Mouse (Mus musculus) spleen, adult 2 months (tissue): ENCODE measurements around the gene Vmn1r169. TPM values are rescaled to one million over a fixed set of nuclear protein-coding genes. Genes with fewer than 3 reads are reported as not detected.
"Not testable (repeated sequence)": the region's sequence is repeated elsewhere in the genome, so short reads cannot be mapped to it uniquely, and the experiment has no call there.

ENCODE experiments used
- DNase-seq, 2 experiments: peaks; one replicate each; pipeline versions ENCODE4 v3.0.0 to v3.0.0-alpha.2; 2012 to 2021; ENCODE audit warnings: low spot score in 2 of 2, low read depth in 1 of 2
- H3K27ac ChIP-seq: fragments of 200-500 bp; 2 replicates; pipeline ENCODE4 v1.5.1; 2012; ENCODE audit warnings: low read length, inconsistent platforms; ENCODE audit not compliant: insufficient read depth
- H3K27me3 ChIP-seq: fragments of 200-500 bp; 2 replicates; pipeline ENCODE4 v1.6.1; 2012; ENCODE audit warnings: mild to moderate bottlenecking, moderate library complexity, low read length, inconsistent platforms; ENCODE audit not compliant: control insufficient read depth, insufficient read depth
- H3K36me3 ChIP-seq: fragments of 200-500 bp; 2 replicates; pipeline ENCODE4 v1.6.1; 2012; ENCODE audit warnings: mild to moderate bottlenecking, low read length, inconsistent platforms; ENCODE audit not compliant: control insufficient read depth, insufficient read depth
- H3K4me1 ChIP-seq: fragments of 200-500 bp; 2 replicates; pipeline ENCODE4 v1.6.1; 2011; ENCODE audit warnings: inconsistent platforms; ENCODE audit not compliant: control insufficient read depth, insufficient read depth, insufficient read length
- H3K4me3 ChIP-seq: fragments of 200-500 bp; 2 replicates; pipeline ENCODE4 v1.5.1; 2011; ENCODE audit warnings: mild to moderate bottlenecking, inconsistent platforms; ENCODE audit not compliant: insufficient read depth, insufficient read length; ENCODE audit errors: extremely low read depth
- WGBS: fragments of 180-500 bp; shearing (Covaris S2); methylation state at CpG from one replicate; pipeline ENCODE4 v1.1.7; 2018; 5-methylcytosine and 5-hydroxymethylcytosine counted together
- polyA plus RNA-seq: library from polyadenylated mRNA; depleted of rRNA; stranded (reverse); fragments of >200 nt; gene quantifications from 2 replicates; pipeline ENCODE4 v1.2.3, GENCODE M21; 2012; rRNA removed

The Vmn1r169 gene
- polyA plus RNA-seq = not detected in 2 replicates

DNA sequence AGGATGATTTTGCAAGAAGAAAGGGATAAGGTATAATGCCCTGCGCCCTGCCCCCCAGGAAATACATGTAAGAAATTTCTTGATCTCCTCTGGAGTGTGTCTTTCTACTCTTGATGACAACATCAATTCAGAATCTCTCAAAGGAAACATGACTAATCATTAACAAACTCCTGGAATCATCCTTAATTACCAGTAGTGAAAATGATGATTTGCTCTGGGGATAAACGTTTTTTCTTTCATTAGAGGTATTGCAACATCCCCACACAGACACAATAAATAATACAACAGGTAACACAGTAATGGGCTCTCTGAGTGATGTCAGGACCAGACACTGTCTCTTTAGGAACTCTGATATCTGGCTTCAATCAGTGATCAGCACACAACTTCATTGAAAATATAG lies at the start of gene Vmn1r169:
TSS of gene Vmn1r169 (plus strand) at position 301 of the 400 bp plus-strand sequence.
- not testable (repeated sequence) for H3K27me3 ChIP-seq, DNase-seq, H3K36me3 ChIP-seq, H3K4me3 ChIP-seq, H3K4me1 ChIP-seq, H3K27ac ChIP-seq
- WGBS = 68% methylated on average over 1 of the region's 2 CpGs

DNA sequence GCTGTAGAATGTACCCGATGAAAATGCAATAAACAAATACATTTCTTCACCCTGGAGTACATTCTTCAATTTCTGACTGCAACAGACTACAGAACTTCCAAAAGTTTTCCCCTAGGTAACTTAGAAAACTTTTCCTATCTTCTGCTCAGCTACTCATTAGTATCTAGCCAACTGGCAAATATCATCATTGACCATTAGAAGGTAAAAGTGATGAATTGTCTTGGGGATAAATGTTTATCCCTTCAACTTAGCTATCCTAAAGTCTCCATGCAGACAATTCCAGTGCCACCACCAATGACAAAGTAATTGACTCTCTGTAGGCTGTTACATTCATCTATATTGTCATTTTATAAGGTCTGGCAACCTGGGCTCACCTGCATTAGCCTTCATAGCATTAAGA lies 35.9 kb upstream of the Vmn1r169 start, which contains the start of gene Vmn1r168:
TSS of gene Vmn1r168 (plus strand) at position 301 of the 400 bp plus-strand sequence.
- not testable (repeated sequence) for H3K4me3 ChIP-seq

DNA sequence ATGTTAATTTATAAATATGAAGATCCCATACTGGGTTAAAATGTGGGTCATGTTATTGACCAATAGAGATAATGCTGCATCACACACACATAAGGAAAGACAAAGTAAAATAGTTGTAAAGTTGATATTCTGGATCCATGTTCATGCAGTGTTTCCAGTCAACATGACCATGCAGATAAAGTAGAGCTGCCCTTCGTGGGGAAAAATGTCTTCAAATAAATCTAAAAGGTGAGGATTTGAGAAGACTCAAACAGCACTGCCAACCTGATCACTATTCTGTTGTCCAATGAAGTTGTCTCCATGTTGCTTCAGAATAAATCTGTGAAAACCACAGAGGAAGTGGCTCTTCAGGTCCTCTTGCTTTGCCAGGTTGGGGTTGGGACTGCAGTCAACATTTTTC lies 30.5 kb downstream of the Vmn1r169 start, which contains the start of gene Vmn1r170:
TSS of gene Vmn1r170 (plus strand) at position 301 of the 400 bp plus-strand sequence.
- WGBS = 41% methylated on average over 1 of the region's 1 CpGs
- not testable (repeated sequence) for H3K27ac ChIP-seq, H3K36me3 ChIP-seq, DNase-seq, H3K4me1 ChIP-seq, H3K4me3 ChIP-seq, H3K27me3 ChIP-seq

More for the DNA sequence above, 35.9 kb upstream of the Vmn1r169 start, which contains the start of gene Vmn1r168:
- DNase-seq, H3K36me3 ChIP-seq, H3K4me1 ChIP-seq, H3K27me3 ChIP-seq, H3K27ac ChIP-seq: not testable (repeated sequence)
- WGBS = no CpG with 5 or more reads among the region's 1 CpGs

Other genes with a start within 250 kb of the Vmn1r169 start
- not detected in 2 replicates for gene Nlrp5, start 189.6 kb upstream of the Vmn1r169 start, polyA plus RNA-seq
- gene Vmn1r167, start 68.3 kb upstream of the Vmn1r169 start, polyA plus RNA-seq = not detected in 2 replicates
- not detected in 2 replicates for gene Vmn1r168, start 35.8 kb upstream of the Vmn1r169 start, polyA plus RNA-seq
- gene Vmn1r170, start 30.6 kb downstream of the Vmn1r169 start, polyA plus RNA-seq = not detected in 2 replicates
- not detected in 2 replicates for gene Vmn1r171, start 55.2 kb downstream of the Vmn1r169 start, polyA plus RNA-seq
- not detected in 2 replicates for gene Vmn1r172, start 82.8 kb downstream of the Vmn1r169 start, polyA plus RNA-seq
- gene Vmn1r173, start 125.2 kb downstream of the Vmn1r169 start, polyA plus RNA-seq = not detected in 2 replicates
- not detected in 2 replicates for gene Vmn1r174, start 176.7 kb downstream of the Vmn1r169 start, polyA plus RNA-seq
- not detected in 2 replicates for gene Vmn1r175, start 235.1 kb downstream of the Vmn1r169 start, polyA plus RNA-seq